Mouse (Mus musculus): ENCODE data around the gene Hcn2. TPM values are rescaled to one million over a fixed set of nuclear protein-coding genes. Genes with fewer than 3 reads are reported as not detected.

Gene Hcn2
- polyA plus RNA-seq, 2 experiments = 0.18 to 0.70 TPM

DNA sequence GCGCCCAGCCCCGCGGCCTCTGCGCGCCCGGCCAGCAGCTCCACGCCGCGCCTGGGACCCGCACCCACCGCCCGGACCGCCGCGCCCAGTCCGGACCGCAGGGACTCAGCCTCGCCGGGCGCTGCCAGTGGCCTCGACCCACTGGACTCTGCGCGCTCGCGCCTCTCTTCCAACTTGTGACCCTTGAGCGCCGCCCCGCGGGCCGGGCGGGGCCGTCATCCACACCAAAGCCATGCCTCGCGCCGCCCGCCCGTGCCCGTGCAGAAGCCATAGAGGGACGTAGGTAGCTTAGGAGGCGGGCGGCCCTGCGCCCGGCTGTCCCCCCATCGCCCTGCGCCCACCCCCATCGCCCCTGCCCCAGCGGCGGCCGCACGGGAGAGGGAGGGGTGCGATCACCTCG, 18.9 kb downstream of the Hcn2 start:
- Histone ChIP-seq H3K36me3 (ENCODE audit: control insufficient read depth, insufficient read depth, low read length) (peaks cover 63% of the 10 kb centered on the region), H3K27me3 (ENCODE audit: control insufficient read depth, insufficient read depth, low read length) (no peaks in the 10 kb centered on the region), H3K9me3 (ENCODE audit: control insufficient read depth, low read length) (peaks cover 38% of the 10 kb centered on the region), H3K9ac (ENCODE audit: low read depth, low read length, severe bottlenecking) (no peak overlapping the region), H3K4me3 (replicated peaks; ENCODE audit: low read length) (no peak overlapping the region), H3K4me1 (ENCODE audit: control insufficient read depth, insufficient read depth, low read length) (no peaks in the 10 kb centered on the region), H3K4me2 (replicated peaks; ENCODE audit: low read depth, low read length, severe bottlenecking) (no peak overlapping the region), H3K27ac (replicated peaks; ENCODE audit: low read depth, low read length) (no peak overlapping the region)
- no peak for TF ChIP-seq POLR2A (IDR thresholded peaks at IDR 0.05; ENCODE audit: borderline replicate concordance, extremely low read depth, insufficient read depth, insufficient read length)
- ATAC-seq (ENCODE audit: low FRiP score, low read depth) (no peak), DNase-seq (ENCODE audit: low spot score) (no peak)
- 34% methylated on average over 39 of the region's 52 CpGs for WGBS

DNA sequence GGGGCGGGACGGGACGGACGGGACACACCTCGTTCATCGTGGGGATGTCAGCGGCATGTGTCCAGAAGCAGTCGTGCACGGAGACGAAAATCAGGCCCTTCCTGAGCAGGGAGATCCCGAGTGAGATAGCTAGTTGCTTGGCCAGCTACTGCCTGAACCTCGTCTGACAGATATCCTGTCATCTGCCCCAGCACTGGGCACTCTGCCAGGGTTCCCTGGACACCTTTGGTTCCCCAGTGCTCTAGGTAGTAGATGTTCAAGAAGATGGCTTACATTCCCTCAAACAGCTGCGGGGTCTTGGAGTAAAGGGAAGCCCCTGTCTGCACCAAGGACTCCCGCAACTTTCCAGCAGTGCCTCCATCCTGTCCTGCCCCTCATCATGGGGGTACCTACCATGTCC, 20.3 kb downstream of the Hcn2 start:
- Histone ChIP-seq H3K27ac (replicated peaks; ENCODE audit: low read depth, low read length) (no peak overlapping the region), H3K27me3 (ENCODE audit: control insufficient read depth, insufficient read depth, low read length) (no peaks in the 10 kb centered on the region), H3K4me1 (ENCODE audit: control insufficient read depth, insufficient read depth, low read length) (no peaks in the 10 kb centered on the region), H3K4me2 (replicated peaks; ENCODE audit: low read depth, low read length, severe bottlenecking) (no peak overlapping the region), H3K4me3 (replicated peaks; ENCODE audit: low read length) (no peak overlapping the region), H3K9ac (ENCODE audit: low read depth, low read length, severe bottlenecking) (no peak overlapping the region), H3K9me3 (ENCODE audit: control insufficient read depth, low read length) (peaks cover 50% of the 10 kb centered on the region), H3K36me3 (ENCODE audit: control insufficient read depth, insufficient read depth, low read length) (peaks cover 76% of the 10 kb centered on the region)
- WGBS = 88% methylated on average over 14 of the region's 14 CpGs
- TF ChIP-seq POLR2A (IDR thresholded peaks at IDR 0.05; ENCODE audit: borderline replicate concordance, extremely low read depth, insufficient read depth, insufficient read length) = no peak
- ATAC-seq (ENCODE audit: low FRiP score, low read depth) (no peak), DNase-seq (ENCODE audit: low spot score) (no peak)

DNA sequence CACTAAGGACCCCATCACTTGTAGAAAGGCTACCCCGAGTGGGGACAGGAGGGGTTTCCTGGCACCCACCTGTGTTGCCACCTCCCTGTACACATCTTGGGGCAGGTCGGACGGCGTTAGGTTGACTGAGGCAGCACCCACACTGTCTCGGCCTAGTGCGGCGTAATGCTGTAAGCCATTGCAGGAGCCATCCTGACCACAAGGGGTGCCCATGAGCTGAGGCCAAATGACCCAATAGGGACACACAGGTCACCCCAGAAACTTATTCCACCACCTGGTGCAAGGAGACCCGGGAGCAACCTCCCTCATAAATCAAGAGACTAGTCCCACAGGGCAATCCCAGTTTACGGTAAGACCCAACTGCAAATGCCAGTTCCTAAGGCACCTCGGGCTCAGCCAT, 21.8 kb downstream of the Hcn2 start:
- Histone ChIP-seq H3K9ac (ENCODE audit: low read depth, low read length, severe bottlenecking) (no peak overlapping the region), H3K4me2 (replicated peaks; ENCODE audit: low read depth, low read length, severe bottlenecking) (no peak overlapping the region), H3K27me3 (ENCODE audit: control insufficient read depth, insufficient read depth, low read length) (no peaks in the 10 kb centered on the region), H3K4me3 (replicated peaks; ENCODE audit: low read length) (no peak overlapping the region), H3K27ac (replicated peaks; ENCODE audit: low read depth, low read length) (no peak overlapping the region), H3K9me3 (ENCODE audit: control insufficient read depth, low read length) (peaks cover 50% of the 10 kb centered on the region), H3K4me1 (ENCODE audit: control insufficient read depth, insufficient read depth, low read length) (no peaks in the 10 kb centered on the region), H3K36me3 (ENCODE audit: control insufficient read depth, insufficient read depth, low read length) (peaks cover 88% of the 10 kb centered on the region)
- no peak for ATAC-seq (ENCODE audit: low FRiP score, low read depth)
- no peak for DNase-seq (ENCODE audit: low spot score)
- no peak for TF ChIP-seq POLR2A (IDR thresholded peaks at IDR 0.05; ENCODE audit: borderline replicate concordance, extremely low read depth, insufficient read depth, insufficient read length)
- WGBS = 93% methylated on average over 10 of the region's 10 CpGs

DNA sequence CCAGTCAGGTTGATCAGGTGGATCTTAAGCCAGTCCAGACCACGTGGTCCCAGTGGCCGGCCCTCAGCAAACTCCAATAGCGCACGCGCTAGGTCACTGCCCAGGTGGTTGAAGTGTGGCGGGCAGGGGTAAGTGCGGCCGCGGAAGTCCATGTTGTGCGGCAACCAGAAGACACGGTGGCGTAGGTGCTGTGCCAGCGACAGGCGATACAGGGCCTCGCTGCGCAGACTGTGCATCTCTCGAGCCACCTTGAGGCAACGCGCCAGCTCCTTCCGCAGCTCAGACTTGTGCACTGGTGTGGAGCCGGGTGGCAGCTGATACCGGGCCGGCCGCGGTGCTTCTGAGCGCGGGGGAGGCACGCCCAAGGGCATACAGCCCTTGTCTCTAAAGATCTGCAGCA, 22.8 kb downstream of the Hcn2 start:
- no peak overlapping the region for H3K27ac ChIP-seq (replicated peaks; ENCODE audit: low read depth, low read length)
- H3K9me3 ChIP-seq (ENCODE audit: control insufficient read depth, low read length) = peaks cover 50% of the 10 kb centered on the region
- no peak for DNase-seq (ENCODE audit: low spot score)
- no peak overlapping the region for H3K9ac ChIP-seq (ENCODE audit: low read depth, low read length, severe bottlenecking)
- WGBS = over 99% methylated on average over 28 of the region's 28 CpGs
- no peaks in the 10 kb centered on the region for H3K27me3 ChIP-seq (ENCODE audit: control insufficient read depth, insufficient read depth, low read length)
- no peak overlapping the region for H3K4me3 ChIP-seq (replicated peaks; ENCODE audit: low read length)
- TF ChIP-seq POLR2A (IDR thresholded peaks at IDR 0.05; ENCODE audit: borderline replicate concordance, extremely low read depth, insufficient read depth, insufficient read length) = no peak
- H3K36me3 ChIP-seq (ENCODE audit: control insufficient read depth, insufficient read depth, low read length) = peaks cover 92% of the 10 kb centered on the region
- no peaks in the 10 kb centered on the region for H3K4me1 ChIP-seq (ENCODE audit: control insufficient read depth, insufficient read depth, low read length)
- H3K4me2 ChIP-seq (replicated peaks; ENCODE audit: low read depth, low read length, severe bottlenecking) = no peak overlapping the region
- no peak for ATAC-seq (ENCODE audit: low FRiP score, low read depth)

DNA sequence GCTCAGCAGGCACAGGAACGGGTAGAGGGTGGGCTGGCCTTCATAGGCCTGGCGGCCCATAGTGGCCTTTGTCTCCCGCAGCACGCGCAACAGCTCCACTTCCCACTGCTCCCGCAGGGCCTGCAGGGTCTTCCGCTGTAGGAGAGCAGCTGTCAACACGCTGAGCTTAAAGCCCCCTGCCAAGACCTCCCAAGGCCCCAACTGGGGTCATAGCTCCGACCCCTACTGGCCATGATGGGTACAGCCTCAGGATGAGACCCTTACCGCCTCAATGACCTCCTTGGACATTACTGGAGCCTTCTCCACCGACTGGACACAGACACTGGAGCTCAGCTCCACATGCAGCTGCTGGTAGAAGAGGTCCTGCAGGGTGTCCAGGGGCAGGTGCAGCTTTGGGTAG, 24.4 kb downstream of the Hcn2 start:
- Histone ChIP-seq H3K36me3 (ENCODE audit: control insufficient read depth, insufficient read depth, low read length) (peaks cover 85% of the 10 kb centered on the region), H3K9ac (ENCODE audit: low read depth, low read length, severe bottlenecking) (no peak overlapping the region), H3K4me2 (replicated peaks; ENCODE audit: low read depth, low read length, severe bottlenecking) (no peak overlapping the region), H3K9me3 (ENCODE audit: control insufficient read depth, low read length) (peaks cover 50% of the 10 kb centered on the region), H3K27me3 (ENCODE audit: control insufficient read depth, insufficient read depth, low read length) (no peaks in the 10 kb centered on the region), H3K4me1 (ENCODE audit: control insufficient read depth, insufficient read depth, low read length) (peaks cover 4% of the 10 kb centered on the region; the same call in 1 of the 2 replicates), H3K4me3 (replicated peaks; ENCODE audit: low read length) (no peak overlapping the region), H3K27ac (replicated peaks; ENCODE audit: low read depth, low read length) (no peak overlapping the region)
- no peak for TF ChIP-seq POLR2A (IDR thresholded peaks at IDR 0.05; ENCODE audit: borderline replicate concordance, extremely low read depth, insufficient read depth, insufficient read length)
- WGBS = 85% methylated on average over 11 of the region's 11 CpGs
- ATAC-seq (ENCODE audit: low FRiP score, low read depth) (no peak), DNase-seq (ENCODE audit: low spot score) (no peak)

DNA sequence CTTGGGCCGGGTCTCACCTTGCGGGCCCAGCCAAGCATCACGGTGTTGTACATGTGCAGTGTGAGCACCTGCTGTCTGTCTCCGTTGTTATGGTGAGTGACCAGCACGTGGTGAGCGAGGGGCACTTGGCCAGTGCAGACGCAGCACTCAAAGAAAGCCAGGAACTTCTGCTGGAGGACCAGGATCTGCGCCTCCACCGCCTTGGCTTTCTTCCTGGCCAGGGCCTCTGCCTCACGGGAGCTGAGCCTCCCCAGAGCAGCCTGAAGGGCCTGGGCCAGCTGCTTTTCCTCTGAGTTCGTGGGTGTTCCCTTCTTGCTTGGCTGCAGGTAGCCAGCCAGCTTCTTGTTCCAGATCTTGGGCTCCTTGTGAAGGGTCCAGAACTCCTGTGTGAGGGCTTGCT, 26.7 kb downstream of the Hcn2 start:
- Histone ChIP-seq H3K27me3 (ENCODE audit: control insufficient read depth, insufficient read depth, low read length) (no peaks in the 10 kb centered on the region), H3K4me2 (replicated peaks; ENCODE audit: low read depth, low read length, severe bottlenecking) (no peak overlapping the region), H3K4me3 (replicated peaks; ENCODE audit: low read length) (no peak overlapping the region), H3K36me3 (ENCODE audit: control insufficient read depth, insufficient read depth, low read length) (peaks cover 62% of the 10 kb centered on the region), H3K27ac (replicated peaks; ENCODE audit: low read depth, low read length) (no peak overlapping the region), H3K4me1 (ENCODE audit: control insufficient read depth, insufficient read depth, low read length) (peaks cover 4% of the 10 kb centered on the region; the same call in 1 of the 2 replicates), H3K9me3 (ENCODE audit: control insufficient read depth, low read length) (peaks cover 35% of the 10 kb centered on the region), H3K9ac (ENCODE audit: low read depth, low read length, severe bottlenecking) (no peak overlapping the region)
- ATAC-seq (ENCODE audit: low FRiP score, low read depth) = no peak
- DNase-seq (ENCODE audit: low spot score) = no peak
- 88% methylated on average over 11 of the region's 11 CpGs for WGBS
- TF ChIP-seq POLR2A (IDR thresholded peaks at IDR 0.05; ENCODE audit: borderline replicate concordance, extremely low read depth, insufficient read depth, insufficient read length) = no peak
